Mouse (Mus musculus) lung, adult 10 weeks (tissue): ENCODE measurements around the gene Oog4. TPM values are rescaled to one million over a fixed set of nuclear protein-coding genes. Genes with fewer than 3 reads are reported as not detected.

ENCODE experiments used
- polyA plus RNA-seq: library from polyadenylated mRNA; stranded (reverse); fragments of 350-450 nt; fragmentation: Illumina TruSeq; extraction: RNeasy Lipid Tissue Mini Kit (QIAGEN cat#74804); gene quantifications from one replicate; pipeline ENCODE4 v1.2.3, GENCODE M21; 2014; ENCODE audit warnings: low read depth, low replicate concordance; ENCODE audit not compliant: insufficient read depth

Gene Oog4
- polyA plus RNA-seq = not detected

GRCm38 (mm10) chr4:143450224-143450623, at the start of gene Oog4:
TSS of gene Oog4 (minus strand) at chr4:143450324.

DNA sequence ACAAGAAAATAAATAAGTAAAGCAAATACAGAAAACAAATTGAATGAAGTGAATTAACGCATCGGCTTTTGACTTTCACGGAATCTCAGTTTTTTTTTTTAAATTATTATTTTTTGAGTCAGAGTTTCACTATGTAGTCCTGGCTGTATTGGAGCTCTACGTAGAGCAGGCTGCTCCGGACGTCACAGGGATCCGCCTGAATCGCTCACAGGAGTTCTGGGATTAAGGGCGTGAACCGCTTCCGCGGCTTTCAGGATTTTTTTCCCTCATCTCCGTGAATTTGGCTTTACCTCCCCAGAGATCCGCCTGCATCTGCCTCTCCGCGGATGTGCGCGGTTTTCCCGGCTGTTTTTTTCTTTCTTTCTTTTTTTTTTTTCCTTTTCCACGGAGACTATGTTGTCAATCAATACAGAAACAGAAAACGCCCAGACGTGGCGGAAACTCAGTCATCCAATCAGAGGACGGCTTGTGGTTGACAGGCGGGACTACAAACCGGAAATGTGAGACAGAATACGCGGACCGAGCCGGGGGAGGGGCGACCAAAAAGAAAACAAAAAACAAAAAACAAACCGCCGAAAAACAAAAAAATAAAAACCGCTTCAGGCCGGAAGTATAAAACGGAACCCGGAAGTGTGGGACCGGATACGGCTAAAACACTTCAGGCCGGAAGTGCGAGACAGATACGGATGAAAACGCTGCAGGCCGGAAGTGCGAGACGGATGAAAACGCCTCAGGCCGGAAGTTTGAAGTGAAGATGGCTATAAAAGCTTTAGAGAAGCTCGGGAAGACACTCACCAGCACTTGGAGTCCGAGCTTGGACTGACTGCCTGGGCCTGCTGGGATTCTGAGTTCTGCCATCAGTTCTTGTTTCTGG, 37.7 kb downstream of the Oog4 start, which contains the start of gene Pramef8:
TSS of gene Pramef8 (plus strand) at position 208 of the 874 bp plus-strand sequence.

GRCm38 (mm10) chr4:143394181-143394580, 55.9 kb downstream of the Oog4 start, which contains the start of gene Pramel1:
TSS of gene Pramel1 (plus strand) at chr4:143394428.

Other genes starting within 250 kb of the Oog4 start
- 9.1 TPM for gene Prdm2, start 237.3 kb downstream of the Oog4 start, polyA plus RNA-seq
- gene Pdpn, start 150.8 kb downstream of the Oog4 start, polyA plus RNA-seq = 97.2 TPM
- not detected for gene Lrrc38, start 100.6 kb downstream of the Oog4 start, polyA plus RNA-seq
- gene Pramel1, start 55.9 kb downstream of the Oog4 start, polyA plus RNA-seq = not detected
- 6.6 TPM for gene Pramef8, start 37.9 kb downstream of the Oog4 start, polyA plus RNA-seq
- not detected for gene Gm13043, start 61.0 kb upstream of the Oog4 start, polyA plus RNA-seq
- gene Gm13040, start 85.6 kb upstream of the Oog4 start, polyA plus RNA-seq = not detected
- gene BC080695, start 101.4 kb upstream of the Oog4 start, polyA plus RNA-seq = not detected
- not detected for gene Gm13057, start 101.4 kb upstream of the Oog4 start, polyA plus RNA-seq
- not detected for gene Gm13083, start 164.7 kb upstream of the Oog4 start, polyA plus RNA-seq
- not detected for gene Gm13088, start 206.9 kb upstream of the Oog4 start, polyA plus RNA-seq